Mouse (Mus musculus) myocyte (in vitro differentiated cells): Measurements from ENCODE around the gene Asz1. TPM values are rescaled to one million over a fixed set of nuclear protein-coding genes. Genes with fewer than 3 reads are reported as not detected.

Experiments
- H3K27me3 ChIP-seq: one replicate; pipeline ENCODE4 v1.6.1; 2011; ENCODE audit not compliant: control insufficient read depth, insufficient read depth, insufficient read length
- H3K36me3 ChIP-seq: one replicate; pipeline ENCODE4 v1.6.1; 2011; ENCODE audit not compliant: control insufficient read depth, insufficient read depth
- H3K4me2 ChIP-seq: one replicate; pipeline ENCODE4 v1.6.1; 2011; ENCODE audit warnings: low read depth, control low read depth
- H3K4me3 ChIP-seq: one replicate; pipeline ENCODE4 v1.5.1; 2011; ENCODE audit warnings: mild to moderate bottlenecking, control low read depth, moderate library complexity
- H3K79me2 ChIP-seq: one replicate; pipeline ENCODE4 v1.6.1; 2011; ENCODE audit not compliant: control insufficient read depth, insufficient read depth
- H3ac ChIP-seq: one replicate; pipeline ENCODE4 v1.6.1; 2011; ENCODE audit not compliant: control insufficient read depth, insufficient read length
- CEBPB ChIP-seq: IDR thresholded peaks from 2 replicates; pipeline ENCODE4 v1.6.1; 2011; ENCODE audit warnings: mild to moderate bottlenecking, moderate library complexity; ENCODE audit not compliant: poor library complexity, insufficient read depth, severe bottlenecking
- E2F4 ChIP-seq: IDR thresholded peaks from one replicate; pipeline ENCODE4 v1.6.1; 2011; ENCODE audit warnings: mild to moderate bottlenecking, control low read depth, moderate library complexity; ENCODE audit not compliant: insufficient read depth
- MAX ChIP-seq: IDR thresholded peaks from one replicate; pipeline ENCODE4 v1.6.1; 2011; ENCODE audit warnings: low read depth, mild to moderate bottlenecking, control low read depth
- MYOD1 ChIP-seq, 3 experiments: IDR thresholded peaks; one replicate each; pipeline ENCODE4 v1.6.1; 2011; ENCODE audit warnings: control low read depth in 2 of 3, low read depth in 2 of 3, mild to moderate bottlenecking in 2 of 3, moderate library complexity in 1 of 3; ENCODE audit not compliant: insufficient read length in 2 of 3, control insufficient read depth in 1 of 3
- MYOG ChIP-seq, 3 experiments: IDR thresholded peaks; one replicate each; pipeline ENCODE4 v1.6.1; 2011; ENCODE audit warnings: control low read depth in 2 of 3, low read depth in 2 of 3, mild to moderate bottlenecking in 2 of 3; ENCODE audit not compliant: insufficient read length in 2 of 3, control insufficient read depth in 1 of 3, insufficient read depth in 1 of 3
- POLR2A ChIP-seq: IDR thresholded peaks from one replicate; pipeline ENCODE4 v1.6.1; 2011; ENCODE audit warnings: low read depth, mild to moderate bottlenecking, control low read depth, moderate library complexity; ENCODE audit not compliant: insufficient read length
- POLR2AphosphoS2 ChIP-seq: IDR thresholded peaks from one replicate; pipeline ENCODE4 v1.6.1; 2011; ENCODE audit warnings: low read depth, control low read depth; ENCODE audit not compliant: insufficient read length
- REST ChIP-seq: IDR thresholded peaks from one replicate; pipeline ENCODE4 v1.6.1; 2011; ENCODE audit warnings: mild to moderate bottlenecking, control low read depth, moderate library complexity; ENCODE audit not compliant: insufficient read depth, insufficient read length
- SRF ChIP-seq: IDR thresholded peaks from one replicate; pipeline ENCODE4 v1.6.1; 2011; ENCODE audit warnings: low read depth; ENCODE audit not compliant: control insufficient read depth, insufficient read length
- TCF12 ChIP-seq: IDR thresholded peaks from one replicate; pipeline ENCODE4 v1.6.1; 2011; ENCODE audit warnings: mild to moderate bottlenecking, control low read depth; ENCODE audit not compliant: poor library complexity, insufficient read depth, severe bottlenecking
- TCF3 ChIP-seq: IDR thresholded peaks from one replicate; pipeline ENCODE4 v1.6.1; 2011; ENCODE audit warnings: low read depth, control low read depth; ENCODE audit not compliant: insufficient read length
- USF1 ChIP-seq: IDR thresholded peaks from one replicate; pipeline ENCODE4 v1.6.1; 2011; ENCODE audit warnings: low read depth, mild to moderate bottlenecking, control low read depth, moderate library complexity
- polyA plus RNA-seq: library from polyadenylated mRNA; unstranded; fragments of >200 nt; fragmentation: generic; extraction: Trizol; gene quantifications from one replicate; pipeline ENCODE4 v1.2.1, GENCODE M21; 2012; ENCODE audit warnings: missing spikeins

The Asz1 gene
- polyA plus RNA-seq, 1 experiment: not detected

DNA sequence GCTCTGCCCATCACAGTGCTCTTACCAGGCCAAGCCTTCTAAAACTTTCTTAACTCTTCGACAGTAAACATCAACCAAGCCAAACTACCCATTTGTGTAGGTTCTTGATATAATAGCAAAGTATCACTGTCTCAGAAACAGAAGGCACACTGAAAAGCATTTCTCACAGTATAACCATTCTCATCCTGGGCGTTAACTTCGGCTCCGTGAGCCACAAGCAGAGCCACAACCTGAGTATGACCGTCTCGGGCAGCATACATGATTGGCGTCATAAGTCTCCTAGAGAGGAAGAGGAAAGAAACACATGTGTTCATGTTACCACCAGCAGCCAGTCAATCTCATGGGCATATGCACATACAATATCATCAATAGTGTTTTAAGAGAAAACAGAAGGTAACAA lies 31.9 kb downstream of the Asz1 start:
- no peak for TF ChIP-seq SRF
- no peak for TF ChIP-seq MAX
- no peak for TF ChIP-seq POLR2AphosphoS2
- no peak for TF ChIP-seq MYOG (IDR thresholded peaks at IDR 0.05; ENCODE audit: control insufficient read depth in 1 of 3, insufficient read depth in 1 of 3, insufficient read length in 2 of 3, low read depth in 2 of 3)
- TF ChIP-seq USF1: no peak
- TF ChIP-seq CEBPB: no peak
- TF ChIP-seq TCF3: no peak
- TF ChIP-seq POLR2A: no peak
- TF ChIP-seq E2F4: no peak
- no peak for TF ChIP-seq MYOD1 (IDR thresholded peaks at IDR 0.05; ENCODE audit: control insufficient read depth in 1 of 3, insufficient read length in 2 of 3, low read depth in 2 of 3)
- no peak for TF ChIP-seq REST
- TF ChIP-seq TCF12: no peak
- Histone ChIP-seq H3K36me3 (no peaks in the 10 kb centered on the region), H3K4me3 (no peak overlapping the region), H3K4me2 (no peak overlapping the region), H3ac (no peak overlapping the region), H3K27me3 (no peaks in the 10 kb centered on the region), H3K79me2 (no peaks in the 10 kb centered on the region)

DNA sequence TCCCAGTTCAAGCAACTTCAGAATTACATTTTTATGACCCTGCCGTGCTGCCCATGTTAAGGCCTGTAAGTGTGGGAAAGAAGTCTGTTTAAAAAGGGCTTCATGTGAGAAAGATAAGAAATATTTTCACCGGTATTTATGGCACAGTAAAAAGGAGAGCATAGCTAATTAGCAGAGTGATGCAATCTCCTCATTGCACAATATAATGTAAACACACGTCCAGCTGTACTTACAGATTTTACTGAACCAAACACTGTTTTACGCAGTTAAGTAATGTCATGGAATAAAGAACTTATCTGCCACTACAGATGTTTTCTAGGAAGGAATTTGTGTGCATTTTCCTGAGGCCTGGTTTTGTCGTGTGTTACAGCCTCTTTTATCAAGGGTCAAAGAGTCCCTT lies 32.3 kb downstream of the Asz1 start:
- H3ac ChIP-seq: no peak overlapping the region
- no peaks in the 10 kb centered on the region for H3K36me3 ChIP-seq
- H3K4me2 ChIP-seq: no peak overlapping the region
- TF ChIP-seq REST (no peak), USF1 (no peak), POLR2A (no peak), MYOD1 (IDR thresholded peaks at IDR 0.05; ENCODE audit: control insufficient read depth in 1 of 3, insufficient read length in 2 of 3, low read depth in 2 of 3) (no peak), CEBPB (no peak), TCF3 (no peak), SRF (no peak), MAX (no peak), TCF12 (no peak), E2F4 (no peak), POLR2AphosphoS2 (no peak), MYOG (IDR thresholded peaks at IDR 0.05; ENCODE audit: control insufficient read depth in 1 of 3, insufficient read depth in 1 of 3, insufficient read length in 2 of 3, low read depth in 2 of 3) (no peak)
- no peaks in the 10 kb centered on the region for H3K79me2 ChIP-seq
- H3K4me3 ChIP-seq: no peak overlapping the region
- no peaks in the 10 kb centered on the region for H3K27me3 ChIP-seq

DNA sequence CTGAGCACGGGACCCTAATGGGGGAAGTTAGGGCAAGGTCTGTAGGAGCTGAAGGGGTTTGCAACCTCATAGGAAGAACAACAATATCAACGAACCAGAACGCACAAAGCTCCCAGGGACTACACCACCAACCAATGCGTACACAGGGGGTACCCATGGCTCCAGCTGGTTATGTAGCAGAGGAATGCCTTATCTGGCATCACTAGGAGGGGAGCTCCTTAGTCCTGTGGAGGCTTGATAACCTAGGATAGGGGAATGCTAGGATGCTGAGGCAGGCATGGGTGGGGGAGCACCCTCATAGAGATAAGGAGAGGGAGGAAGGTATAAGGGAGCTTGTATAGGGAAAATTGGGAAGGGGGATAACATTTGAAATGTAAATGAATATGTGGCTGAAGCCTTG lies 51.0 kb downstream of the Asz1 start:
- TF ChIP-seq TCF12 (no peak), SRF (no peak), USF1 (no peak), MYOD1 (IDR thresholded peaks at IDR 0.05; ENCODE audit: control insufficient read depth in 1 of 3, insufficient read length in 2 of 3, low read depth in 2 of 3) (no peak), TCF3 (no peak), E2F4 (no peak), CEBPB (no peak), REST (no peak), POLR2A (no peak), MAX (no peak), POLR2AphosphoS2 (no peak), MYOG (IDR thresholded peaks at IDR 0.05; ENCODE audit: control insufficient read depth in 1 of 3, insufficient read depth in 1 of 3, insufficient read length in 2 of 3, low read depth in 2 of 3) (no peak)
- H3ac ChIP-seq: no peak overlapping the region
- H3K4me3 ChIP-seq: no peak overlapping the region
- H3K36me3 ChIP-seq: no peaks in the 10 kb centered on the region
- H3K27me3 ChIP-seq: no peaks in the 10 kb centered on the region
- no peak overlapping the region for H3K4me2 ChIP-seq
- H3K79me2 ChIP-seq: no peaks in the 10 kb centered on the region

DNA sequence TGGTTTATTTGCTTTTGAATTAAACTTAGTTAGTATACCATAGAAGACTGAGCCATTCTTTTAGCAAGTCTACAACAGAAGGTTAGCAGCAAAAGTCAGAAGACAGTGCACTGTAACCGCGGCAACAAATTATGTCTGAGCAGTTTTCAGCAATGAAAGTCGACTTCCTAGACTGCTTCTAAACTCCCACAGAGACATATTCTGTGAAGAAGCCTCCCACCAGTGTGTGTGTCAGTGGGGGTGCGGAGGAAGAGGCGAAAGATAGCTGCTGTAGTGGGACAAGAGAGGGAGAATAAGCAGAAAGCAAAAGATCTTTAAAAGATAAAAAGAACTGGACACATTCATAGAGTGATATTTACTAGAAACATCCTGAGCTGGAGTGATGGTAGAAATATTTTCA lies 57.2 kb downstream of the Asz1 start:
- no peaks in the 10 kb centered on the region for H3K36me3 ChIP-seq
- H3K4me2 ChIP-seq: no peak overlapping the region
- no peaks in the 10 kb centered on the region for H3K79me2 ChIP-seq
- no peak for TF ChIP-seq POLR2A
- no peak overlapping the region for H3K4me3 ChIP-seq
- H3K27me3 ChIP-seq: no peaks in the 10 kb centered on the region
- H3ac ChIP-seq: no peak overlapping the region

DNA sequence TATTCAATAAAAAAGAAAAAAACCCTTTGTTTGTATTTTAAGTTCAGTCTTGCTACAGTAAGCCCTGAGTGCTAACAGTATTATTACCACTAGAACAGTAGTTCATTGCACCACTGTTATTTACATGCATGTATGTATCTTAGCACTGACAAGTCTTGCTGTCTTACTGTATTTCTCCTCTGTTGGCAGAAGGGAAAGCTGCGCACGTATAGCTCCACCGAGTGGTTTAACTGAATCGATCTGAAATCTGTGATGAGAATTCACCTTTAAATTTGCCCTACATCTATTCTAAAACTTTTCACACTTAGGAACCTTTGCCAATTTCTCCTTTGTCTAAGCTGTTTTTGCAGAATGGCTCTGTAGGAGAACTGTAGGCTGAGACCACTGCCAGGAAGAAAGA lies 64.6 kb downstream of the Asz1 start:
- Histone ChIP-seq H3K27me3 (no peaks in the 10 kb centered on the region), H3ac (no peak overlapping the region), H3K4me2 (no peak overlapping the region), H3K4me3 (no peak overlapping the region), H3K36me3 (no peaks in the 10 kb centered on the region), H3K79me2 (no peaks in the 10 kb centered on the region)
- TF ChIP-seq MYOD1 (IDR thresholded peaks at IDR 0.05; ENCODE audit: control insufficient read depth in 1 of 3, insufficient read length in 2 of 3, low read depth in 2 of 3) (no peak), USF1 (no peak), SRF (no peak)
